Mouse (Mus musculus) bone marrow macrophage, adult 2 months (primary cell): ENCODE data around the gene Olfr726. TPM values are rescaled to one million over a fixed set of nuclear protein-coding genes. Genes with fewer than 3 reads are reported as not detected.

Experiments used
- H3K27ac ChIP-seq: 2 replicates; pipeline ENCODE4 v1.5.1; 2012; ENCODE audit warnings: low read depth, low read length; ENCODE audit not compliant: insufficient read depth
- H3K4me1 ChIP-seq: 2 replicates; pipeline ENCODE4 v1.6.1; 2012; ENCODE audit warnings: low read length; ENCODE audit not compliant: control insufficient read depth, insufficient read depth
- H3K4me3 ChIP-seq: 2 replicates; pipeline ENCODE4 v1.5.1; 2012; ENCODE audit warnings: mild to moderate bottlenecking, low read length, moderate library complexity; ENCODE audit not compliant: insufficient read depth
- CTCF ChIP-seq: IDR thresholded peaks from 2 replicates; pipeline ENCODE4 v1.5.1; 2012; ENCODE audit warnings: low read depth, mild to moderate bottlenecking, low read length, moderate library complexity
- POLR2A ChIP-seq: IDR thresholded peaks from 2 replicates; pipeline ENCODE4 v1.6.1; 2012; ENCODE audit warnings: mild to moderate bottlenecking, low read depth, low read length, borderline replicate concordance
- polyA plus RNA-seq: library from polyadenylated mRNA; stranded (reverse); fragments of >200 nt; gene quantifications from 2 replicates; pipeline ENCODE4 v1.2.4, GENCODE M21; 2012; ENCODE audit not compliant: missing spikeins, insufficient read depth, insufficient read length

Olfr726 gene
- not detected in 2 replicates for polyA plus RNA-seq

DNA sequence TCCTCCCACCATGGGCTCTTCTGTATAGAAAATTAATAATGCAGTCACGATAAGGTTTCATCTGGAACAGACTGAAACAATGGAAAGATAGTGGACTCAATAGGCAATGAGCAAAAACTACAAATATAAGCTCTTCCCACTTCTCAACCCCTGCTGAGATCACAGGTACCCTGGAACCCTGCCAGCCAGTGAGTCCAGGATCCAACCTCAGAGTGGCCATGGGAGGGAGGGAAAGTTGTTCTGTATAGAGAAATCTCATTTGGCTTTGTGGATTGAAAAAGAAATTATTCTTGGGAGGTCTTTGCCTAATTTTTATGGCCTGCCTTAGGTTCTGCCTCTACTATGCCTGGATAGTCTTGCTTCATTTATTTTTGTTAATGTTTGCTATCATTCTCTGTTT lies at the start of gene Olfr726:
Gene Olfr726, minus strand, starts transcription at position 101 of the 400 bp plus-strand sequence.
- TF ChIP-seq POLR2A (no peak), CTCF (no peak)
- H3K27ac ChIP-seq = no peak within 1 kb of the TSS
- no peaks in the 10 kb centered on the region for H3K4me1 ChIP-seq
- H3K4me3 ChIP-seq = no peak within 1 kb of the TSS

DNA sequence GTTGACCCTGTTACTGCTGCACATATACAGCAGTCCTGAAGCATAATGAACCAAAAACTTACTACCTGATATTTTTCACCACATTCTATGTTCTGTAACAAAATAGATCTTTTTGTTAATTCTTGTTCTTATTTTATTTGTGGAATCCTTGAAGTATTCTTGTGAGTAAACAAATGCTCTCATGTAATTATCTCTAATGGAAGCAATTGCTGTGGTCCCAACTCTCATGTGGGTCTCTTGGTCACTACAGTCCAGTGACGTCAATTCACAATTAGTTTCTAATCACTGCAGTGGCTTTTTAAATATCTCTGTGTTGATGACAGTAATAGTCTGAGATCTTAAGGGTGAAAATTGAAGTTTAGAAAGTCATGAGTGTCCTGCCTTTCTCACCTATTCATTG lies 32.1 kb upstream of the Olfr726 start, which contains the start of gene Olfr727:
Gene Olfr727, plus strand, starts transcription at position 301 of the 400 bp plus-strand sequence.
- Histone ChIP-seq H3K4me3 (no peak within 1 kb of the TSS), H3K4me1 (no peaks in the 10 kb centered on the region), H3K27ac (no peak within 1 kb of the TSS)
- no peak for TF ChIP-seq POLR2A
- no peak for TF ChIP-seq CTCF

DNA sequence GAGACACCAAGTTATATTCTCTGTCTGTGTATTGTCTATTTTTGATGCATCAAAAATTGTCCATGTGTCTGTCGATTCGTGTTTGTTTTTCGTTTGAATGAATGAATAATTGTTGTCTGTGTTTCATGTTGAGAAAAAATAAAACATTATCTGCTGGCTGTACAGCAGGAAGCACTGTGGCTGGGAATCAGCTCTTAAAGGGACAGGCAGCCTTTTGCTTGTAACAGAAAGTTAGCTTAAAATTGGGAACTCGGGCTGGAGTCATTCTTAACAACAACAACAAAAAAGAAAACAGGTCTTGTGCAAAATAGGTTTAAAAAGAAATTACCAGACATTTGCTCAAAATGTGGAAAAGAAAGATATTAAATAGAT lies 28.0 kb downstream of the Olfr726 start:
- H3K4me3 ChIP-seq = peak overlapping the region; percentile 68
- TF ChIP-seq CTCF (no peak), POLR2A (no peak)
- H3K4me1 ChIP-seq = peaks cover 6% of the 10 kb centered on the region; the same call in 1 of the 2 replicates
- H3K27ac ChIP-seq = 0 out of 2 replicates have a peak overlapping the region, but pooled peaks have one; percentile 32

DNA sequence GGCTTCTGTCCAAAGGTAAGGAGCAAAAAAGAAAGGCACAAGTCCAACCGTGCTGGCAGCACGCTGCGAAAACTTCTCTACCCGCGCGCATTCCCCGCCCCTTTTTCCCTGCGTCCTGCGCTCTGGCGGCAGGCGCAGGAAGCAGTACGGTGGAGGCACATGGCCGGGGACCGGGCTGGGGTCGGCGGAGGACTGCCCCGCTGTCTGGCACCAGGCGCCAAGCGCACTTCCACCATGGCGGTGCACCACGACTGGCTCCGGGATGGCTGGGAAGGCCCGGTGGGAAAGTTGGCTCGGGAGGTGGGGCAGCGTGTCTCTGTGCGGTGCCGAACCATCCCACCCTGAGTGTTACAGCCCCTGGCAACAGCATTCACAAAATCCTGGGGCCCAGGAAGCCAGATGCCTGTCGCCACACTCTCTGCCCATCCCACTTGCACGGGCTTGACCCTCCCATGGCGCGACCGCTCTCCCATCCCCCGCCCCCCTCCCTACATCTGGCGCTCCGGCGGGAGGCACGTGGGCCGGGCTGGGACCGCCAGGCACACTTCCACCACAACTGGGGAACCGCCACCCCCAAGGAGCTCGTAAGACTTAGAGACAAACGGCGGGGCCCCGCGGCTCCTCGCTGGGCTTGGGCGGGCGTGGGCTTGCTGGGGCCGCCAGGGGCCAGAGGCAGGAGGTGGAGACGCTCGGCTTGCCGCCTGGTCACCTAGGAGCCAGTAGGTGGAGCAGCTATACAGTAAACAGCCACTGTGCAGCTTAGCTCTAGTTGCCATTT lies 28.6 kb downstream of the Olfr726 start:
- Histone ChIP-seq H3K4me1 (peaks cover 6% of the 10 kb centered on the region; the same call in 1 of the 2 replicates), H3K27ac (peak overlapping the region; percentile 32), H3K4me3 (peak overlapping the region; percentile 68)
- TF ChIP-seq POLR2A (no peak), CTCF (no peak)

- H3K4me3 ChIP-seq = peak overlapping the region; percentile 68
- TF ChIP-seq CTCF = no peak
- no peak for TF ChIP-seq POLR2A
- no peak overlapping the region for H3K27ac ChIP-seq
- H3K4me1 ChIP-seq = peaks cover 6% of the 10 kb centered on the region; the same call in 1 of the 2 replicates
Measured at GRCm38 (mm10) chr14:50061590-50061954, 29.2 kb downstream of the Olfr726 start.

DNA sequence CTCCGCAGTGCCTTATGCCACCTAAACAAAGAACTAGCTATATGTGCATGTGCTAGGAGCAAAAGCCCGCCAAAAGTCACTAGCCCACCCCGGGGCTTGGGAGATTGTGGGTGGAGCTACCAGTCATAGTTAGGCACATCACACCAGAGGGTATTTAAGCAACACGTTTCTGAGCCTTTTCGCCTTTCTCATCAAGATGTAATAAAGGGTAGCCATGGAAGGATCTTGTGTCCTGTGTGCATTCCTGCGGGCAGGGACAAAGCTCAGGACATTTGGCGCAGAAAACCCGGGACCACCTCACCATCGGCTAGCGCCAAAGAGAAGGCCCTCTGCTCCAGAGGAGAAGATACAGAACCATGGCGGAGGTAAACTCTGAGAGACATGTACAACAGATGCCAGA lies 29.6 kb downstream of the Olfr726 start:
- H3K27ac ChIP-seq = no peak overlapping the region
- TF ChIP-seq POLR2A (no peak), CTCF (no peak)
- H3K4me3 ChIP-seq = peak overlapping the region; percentile 68
- peaks cover 6% of the 10 kb centered on the region; the same call in 1 of the 2 replicates for H3K4me1 ChIP-seq

- Histone ChIP-seq H3K4me3 (no peak within 1 kb of the TSS), H3K4me1 (no peaks in the 10 kb centered on the region)
- TF ChIP-seq CTCF (no peak), POLR2A (no peak)
Measured at GRCm38 (mm10) chr14:50040275-50040674, 50.5 kb downstream of the Olfr726 start, which contains the start of gene Olfr725. TSS of gene Olfr725 (minus strand) at chr14:50040375.

More at GRCm38 (mm10) chr14:50040275-50040674, 50.5 kb downstream of the Olfr726 start, which contains the start of gene Olfr725:
- no peak within 1 kb of the TSS for H3K27ac ChIP-seq

Other genes with a start within 250 kb of the Olfr726 start
- not detected in 2 replicates for gene Olfr722, start 189.0 kb downstream of the Olfr726 start, polyA plus RNA-seq
- gene Olfr723, start 159.2 kb downstream of the Olfr726 start, polyA plus RNA-seq = not detected in 2 replicates
- gene Olfr724, start 127.7 kb downstream of the Olfr726 start, polyA plus RNA-seq = not detected in 2 replicates
- not detected in 2 replicates for gene Olfr725, start 50.6 kb downstream of the Olfr726 start, polyA plus RNA-seq
- not detected in 2 replicates for gene Olfr727, start 32.2 kb upstream of the Olfr726 start, polyA plus RNA-seq
- gene Olfr728, start 51.7 kb upstream of the Olfr726 start, polyA plus RNA-seq = 0.67 TPM in 1 of 2 replicates, not detected in the other
- not detected in 2 replicates for gene Olfr729, start 62.0 kb upstream of the Olfr726 start, polyA plus RNA-seq
- not detected in 2 replicates for gene Olfr730, start 97.2 kb upstream of the Olfr726 start, polyA plus RNA-seq
- gene Olfr731, start 150.9 kb upstream of the Olfr726 start, polyA plus RNA-seq = not detected in 2 replicates
- not detected in 2 replicates for gene Olfr732, start 193.3 kb upstream of the Olfr726 start, polyA plus RNA-seq
- gene Olfr733, start 210.6 kb upstream of the Olfr726 start, polyA plus RNA-seq = not detected in 2 replicates
- not detected in 2 replicates for gene Olfr734, start 235.8 kb upstream of the Olfr726 start, polyA plus RNA-seq